Mouse (Mus musculus) olfactory bulb, adult 2 months (tissue): ENCODE measurements around the gene Prok1.

Source experiments
- CTCF ChIP-seq: fragments of 200-500 bp; IDR thresholded peaks from 2 replicates; pipeline ENCODE4 v1.5.1; 2012; ENCODE audit warnings: low read depth, mild to moderate bottlenecking, low read length, moderate library complexity; ENCODE audit not compliant: insufficient read depth
- POLR2A ChIP-seq: fragments of 200-500 bp; IDR thresholded peaks from 2 replicates; pipeline ENCODE4 v1.6.1; 2012; ENCODE audit warnings: mild to moderate bottlenecking, low read depth, low read length, moderate library complexity; ENCODE audit not compliant: insufficient read depth

DNA sequence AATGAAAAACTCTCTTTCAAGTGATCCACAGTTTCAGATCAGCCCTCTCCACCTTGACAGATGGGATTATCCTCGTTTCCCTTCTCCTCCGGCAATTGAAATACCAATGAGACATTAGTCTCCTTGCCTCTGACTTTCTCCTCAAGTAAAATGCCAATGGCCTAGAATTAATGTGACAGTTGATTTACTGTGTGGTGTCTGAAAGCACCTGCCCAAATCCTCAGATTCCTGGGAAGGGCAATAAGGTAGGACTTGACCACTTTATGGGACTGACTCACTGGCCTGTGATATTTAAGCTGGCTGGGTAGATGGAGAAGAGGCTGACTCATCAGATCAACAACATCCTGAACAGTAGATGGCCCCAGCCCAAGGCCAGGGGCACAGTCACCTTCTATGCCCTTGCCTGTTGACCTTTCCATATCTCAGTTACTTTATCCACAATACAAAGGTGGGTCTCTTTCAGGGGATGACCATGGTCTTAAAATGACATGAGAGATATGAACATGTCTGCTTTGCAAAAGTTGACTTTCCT lies 27.4 kb upstream of the Prok1 start:
- TF ChIP-seq CTCF (no peak), POLR2A (no peak)
